Mouse (Mus musculus) olfactory bulb, adult 2 months (tissue): ENCODE data around the gene Zfp300.

ENCODE experiments used
- CTCF ChIP-seq: fragments of 200-500 bp; IDR thresholded peaks from 2 replicates; pipeline ENCODE4 v1.5.1; 2012; ENCODE audit warnings: low read depth, mild to moderate bottlenecking, low read length, moderate library complexity; ENCODE audit not compliant: insufficient read depth
- POLR2A ChIP-seq: fragments of 200-500 bp; IDR thresholded peaks from 2 replicates; pipeline ENCODE4 v1.6.1; 2012; ENCODE audit warnings: mild to moderate bottlenecking, low read depth, low read length, moderate library complexity; ENCODE audit not compliant: insufficient read depth

DNA sequence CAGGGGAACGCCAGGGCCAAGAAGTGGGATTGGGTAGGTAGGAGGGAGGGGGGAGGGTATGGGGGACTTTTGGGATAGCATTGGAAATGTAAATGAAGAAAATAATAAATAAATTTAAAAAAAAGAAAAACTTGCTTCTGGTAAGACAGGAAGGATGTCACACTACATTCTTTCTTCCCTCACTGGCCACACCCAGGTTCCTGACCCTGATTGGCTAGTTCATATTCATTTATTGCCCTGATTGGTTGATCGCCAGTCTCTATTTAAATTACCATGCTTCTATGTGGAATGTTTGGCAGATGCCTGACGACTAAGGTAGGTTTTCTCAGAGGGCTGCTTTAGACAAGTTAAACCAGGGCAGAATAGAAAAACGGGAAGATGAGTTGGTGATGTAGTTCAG, 26.2 kb upstream of the Zfp300 start, which contains the start of gene Ssxa1:
- no peak for TF ChIP-seq POLR2A
- no peak for TF ChIP-seq CTCF
